Mouse (Mus musculus) kidney, postnatal 4 days (tissue): ENCODE measurements around the gene Nup160.

Source experiments
- DNase-seq, 2 experiments: peaks; one replicate each; pipeline ENCODE4 v3.0.0; 2021; ENCODE audit warnings: mixed read lengths in 2 of 2

The Nup160 gene

GRCm38 (mm10) chr2:90666591-90667387 lies 10.2 kb upstream of the Nup160 start:
- peak in 1 of 2 experiments; percentile 3 for DNase-seq

DNA sequence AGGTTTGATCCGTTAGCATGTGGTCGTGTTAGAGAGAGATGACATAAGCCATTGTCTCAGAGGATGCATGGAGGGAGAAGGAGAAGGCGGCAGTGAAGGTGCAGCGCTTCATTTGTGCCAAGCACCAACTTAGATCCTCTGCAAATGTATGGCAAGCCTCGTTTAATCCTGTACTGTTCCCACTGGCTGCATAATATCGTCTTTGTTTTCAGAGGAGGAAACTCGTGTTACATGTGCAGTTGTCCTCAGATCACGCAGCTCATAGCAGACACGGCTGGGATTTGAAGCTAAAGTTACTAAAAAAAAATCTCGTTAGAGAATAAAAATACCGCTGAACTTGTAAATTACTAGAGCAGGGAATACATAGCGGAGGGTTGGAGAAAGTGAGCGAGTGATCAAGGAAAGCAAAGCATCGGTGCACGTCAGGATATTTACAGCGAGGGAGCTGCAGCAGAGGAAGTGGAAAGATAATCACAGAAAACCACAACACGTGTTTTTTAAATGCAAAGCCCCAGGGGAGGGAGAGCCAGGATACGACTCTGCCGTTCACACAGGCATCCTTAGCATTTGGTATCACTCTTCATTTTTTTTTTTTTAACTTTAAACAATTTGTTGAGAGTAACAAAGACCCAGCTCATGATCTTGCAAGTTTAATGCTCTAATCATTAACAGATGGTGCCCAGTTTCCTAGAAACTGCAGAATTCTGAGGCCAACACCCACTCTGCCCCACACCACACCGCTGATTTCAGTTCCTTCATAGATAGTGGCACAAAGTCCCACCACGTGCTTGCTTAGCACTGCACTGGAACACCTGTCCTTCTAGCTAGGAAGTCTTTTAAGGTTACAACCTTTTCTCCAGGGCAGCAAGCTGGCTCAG lies 9.4 kb upstream of the Nup160 start:
- DNase-seq: peak; percentile 8 to 36

DNA sequence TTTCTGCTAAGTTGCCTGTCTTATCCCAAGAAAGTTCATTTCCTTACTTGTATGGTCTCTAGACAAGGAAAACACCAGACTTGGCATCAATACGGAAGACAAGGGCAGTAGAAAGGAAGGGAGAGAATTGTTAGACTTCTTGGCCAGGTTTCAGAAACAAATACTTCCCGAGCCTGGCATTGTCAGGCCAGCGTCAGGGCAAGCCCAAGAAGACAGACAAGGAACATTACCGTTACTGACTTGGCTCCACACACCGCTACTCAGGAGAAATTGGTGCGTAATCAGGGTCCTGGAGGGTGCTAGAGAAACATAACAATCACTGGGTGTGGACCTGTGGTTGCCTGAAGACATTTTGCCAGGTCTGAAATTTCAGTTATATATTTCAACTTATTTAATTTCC lies 6.7 kb upstream of the Nup160 start:
- no peak for DNase-seq

GRCm38 (mm10) chr2:90673339-90673738 lies 3.7 kb upstream of the Nup160 start:
- DNase-seq: no peak

- DNase-seq: peak; percentile 4 to 7
These were observed 2.5 kb upstream of the Nup160 start for GRCm38 (mm10) chr2:90674555-90674954.

DNA sequence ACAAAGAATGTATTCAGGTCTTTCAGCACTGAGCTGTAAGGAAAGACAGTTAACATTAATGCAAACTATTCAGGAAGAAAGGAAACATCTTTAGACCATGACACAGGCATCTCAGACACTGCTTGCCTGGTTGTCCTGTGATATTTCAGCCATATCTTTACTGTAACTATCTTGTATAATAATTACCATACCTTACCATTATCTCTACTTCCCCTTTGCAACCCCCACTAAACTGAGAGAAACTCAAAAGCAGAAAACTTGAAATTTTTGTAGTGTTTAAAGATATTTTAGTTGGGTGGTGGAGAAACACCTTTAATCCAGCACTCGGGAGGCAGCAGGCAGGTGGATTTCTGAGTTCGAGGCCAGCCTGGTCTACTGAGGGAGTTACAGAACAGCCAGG lies 1.5 kb upstream of the Nup160 start:
- DNase-seq: no peak

DNA sequence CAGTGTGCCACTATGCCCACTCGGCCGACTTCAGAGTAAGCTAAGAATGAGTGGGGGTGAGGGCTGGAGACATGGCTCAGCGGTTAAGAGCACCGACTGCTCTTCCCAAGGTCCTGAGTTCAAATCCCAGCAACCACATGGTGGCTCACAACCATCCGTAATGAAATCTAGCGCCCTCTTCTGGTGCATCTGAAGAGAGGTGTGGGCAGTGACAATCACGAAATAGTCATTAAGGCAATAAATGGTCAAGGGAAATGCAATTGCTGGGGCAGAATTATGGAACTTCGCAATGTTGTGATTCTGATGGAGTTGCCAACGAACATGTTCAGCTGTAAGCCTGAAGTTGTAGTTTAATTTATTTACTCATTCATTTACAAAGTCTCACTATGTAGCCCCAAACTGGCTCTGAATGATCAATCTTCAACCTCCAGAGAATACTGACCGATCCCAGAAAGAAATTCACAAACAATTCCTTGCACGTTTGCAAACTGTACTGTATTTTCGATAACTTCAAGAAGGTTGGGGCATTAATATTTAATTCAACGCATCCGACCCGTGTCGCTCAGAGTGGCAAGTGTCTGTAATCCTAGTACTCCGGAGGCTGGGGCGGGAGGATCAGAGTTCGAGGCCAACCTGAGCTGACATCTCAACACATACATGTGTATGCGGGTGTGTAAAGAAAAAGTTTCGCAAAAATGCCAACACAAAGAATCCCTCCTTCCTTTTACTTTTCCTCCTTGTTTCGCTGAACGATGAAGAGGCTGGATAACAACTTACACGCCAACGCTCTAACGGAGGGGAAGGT lies 1.4 kb downstream of the Nup160 start:
- DNase-seq: peak in 1 of 2 experiments; percentile 18

DNA sequence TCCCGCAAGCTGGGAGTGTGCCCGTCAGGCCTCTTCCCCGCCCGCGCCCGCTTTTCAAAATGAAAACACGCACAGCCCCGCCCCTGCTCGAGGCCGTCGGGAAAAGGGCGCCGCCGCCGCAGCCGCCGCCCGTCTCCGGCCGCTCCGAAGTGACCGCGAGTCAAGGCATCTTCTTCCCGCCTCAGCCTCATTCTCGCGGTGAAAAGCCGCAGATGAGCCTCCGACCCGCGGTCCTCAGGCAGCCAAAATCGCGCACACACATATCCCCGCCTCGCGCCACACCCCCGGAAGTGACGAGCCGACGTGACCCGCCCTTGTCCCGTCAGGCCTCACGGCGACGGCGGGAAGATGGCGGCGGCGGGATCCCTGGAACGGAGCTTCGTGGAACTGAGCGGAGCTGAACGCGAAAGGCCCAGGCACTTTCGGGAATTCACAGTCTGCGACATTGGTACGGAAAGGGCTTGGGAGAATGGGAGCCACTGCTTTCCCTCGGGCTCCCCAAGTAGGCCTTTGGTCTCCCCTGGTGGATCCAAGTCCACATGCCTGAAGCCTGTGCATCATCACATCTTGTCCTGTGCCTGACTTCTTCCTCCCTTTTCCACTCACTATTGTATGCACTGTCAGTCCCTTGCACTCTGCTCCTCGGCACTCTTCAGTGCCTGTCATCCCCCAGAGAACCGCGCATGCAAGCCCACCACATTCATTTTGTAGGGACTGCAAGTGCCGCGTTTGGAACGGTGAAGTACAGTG lies 2.2 kb downstream of the Nup160 start:
- peak; percentile 97 to 98 for DNase-seq

- DNase-seq: peak in 1 of 2 experiments; percentile 2
These were observed 23.9 kb downstream of the Nup160 start for GRCm38 (mm10) chr2:90700943-90701342.

DNA sequence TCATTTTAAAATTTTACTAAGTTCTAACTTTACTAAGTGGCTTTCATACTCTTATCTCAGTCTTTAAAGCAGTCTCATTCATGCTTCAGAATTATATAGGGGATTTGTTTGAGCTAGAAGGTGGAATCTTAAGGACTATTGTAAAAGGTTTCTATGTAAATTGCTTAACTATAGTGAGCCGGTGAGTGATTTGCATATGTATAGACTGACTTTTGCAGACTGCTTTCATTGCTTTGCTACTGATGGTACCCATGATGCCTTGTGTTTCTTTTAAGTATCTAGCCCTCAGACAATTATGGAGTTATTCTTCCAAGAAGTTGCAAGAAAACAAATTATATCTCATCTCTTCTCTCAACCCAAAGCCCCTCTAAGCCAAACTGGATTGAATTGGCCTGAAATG lies 31.5 kb downstream of the Nup160 start:
- DNase-seq: no peak

DNA sequence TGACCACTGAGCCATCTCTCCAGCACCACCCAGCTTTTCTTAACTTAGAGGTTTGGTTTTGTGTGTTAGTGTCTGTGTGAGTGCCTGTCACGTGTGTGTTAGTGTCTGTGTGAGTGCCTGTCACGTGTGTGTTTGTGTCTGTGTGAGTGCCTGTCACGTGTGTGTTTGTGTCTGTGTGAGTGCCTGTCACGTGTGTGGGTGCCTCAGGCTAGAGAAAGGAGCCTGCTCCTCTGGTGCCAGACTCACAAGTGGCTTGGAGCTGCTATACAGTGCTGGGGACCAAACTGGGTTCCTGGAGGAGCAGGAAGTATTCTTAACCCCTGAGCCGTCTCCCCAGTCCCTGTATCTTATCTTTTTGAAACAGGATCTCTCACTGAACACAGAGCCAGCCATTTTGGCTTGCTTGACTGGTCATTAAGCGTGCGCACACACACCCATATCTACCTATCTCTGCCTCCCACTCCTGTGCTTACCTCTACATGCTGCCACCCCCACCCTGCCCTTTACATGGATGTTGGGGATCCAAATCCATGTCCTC lies 38.6 kb downstream of the Nup160 start:
- DNase-seq: no peak

DNA sequence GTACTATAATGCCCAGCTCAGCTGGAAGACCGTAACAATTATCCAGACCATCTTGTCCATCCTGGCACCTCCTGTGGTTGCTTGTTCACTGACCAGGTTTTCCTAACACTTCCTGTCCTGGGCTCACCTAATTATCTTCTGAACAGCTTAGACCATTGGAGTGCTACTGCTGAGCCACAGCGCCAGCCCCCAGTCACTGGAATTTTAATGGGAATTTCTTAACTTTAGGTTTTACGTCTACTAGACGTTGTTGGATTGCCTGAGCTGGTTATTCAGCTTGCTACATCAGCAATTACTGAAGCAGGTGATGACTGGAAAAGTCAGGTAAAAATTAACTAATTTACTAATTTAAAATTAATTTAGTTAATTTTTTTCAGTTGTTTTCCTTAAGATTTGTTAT lies 40.4 kb downstream of the Nup160 start:
- DNase-seq: no peak

DNA sequence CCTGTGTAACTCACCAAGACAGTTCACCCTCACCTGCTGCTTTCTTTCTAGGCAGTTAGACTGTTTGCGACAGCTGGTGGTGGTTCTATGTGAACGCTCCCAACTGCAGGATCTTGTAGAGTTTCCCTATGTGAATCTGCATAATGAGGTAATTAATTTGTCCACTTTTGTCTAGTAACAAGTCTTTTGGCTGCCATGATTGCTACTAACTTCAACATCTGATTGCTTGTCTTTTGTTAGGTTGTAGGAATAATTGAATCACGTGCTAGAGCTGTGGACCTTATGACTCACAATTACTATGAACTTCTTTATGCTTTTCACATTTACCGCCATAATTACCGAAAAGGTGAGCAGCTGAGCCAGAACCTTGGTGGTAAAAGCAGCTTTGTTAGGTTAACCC lies 40.9 kb downstream of the Nup160 start:
- no peak for DNase-seq

DNA sequence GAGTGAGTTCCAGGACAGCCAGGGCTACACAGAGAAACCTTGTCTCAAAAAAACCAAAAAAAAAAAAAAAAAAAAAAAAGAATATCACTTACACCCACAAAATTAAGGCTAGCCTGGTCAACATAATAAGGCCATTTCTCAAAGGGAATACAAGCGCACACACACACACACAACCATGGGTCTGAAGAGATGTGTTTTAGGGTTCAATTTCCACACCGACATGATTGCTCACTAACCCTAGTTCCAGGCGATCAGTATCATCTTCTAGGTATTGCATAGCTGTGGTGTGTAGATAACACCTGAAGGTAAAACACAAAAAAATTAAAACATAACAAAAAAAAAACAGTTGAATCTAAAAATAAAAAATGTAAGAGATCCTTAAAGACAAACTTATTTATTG lies 49.8 kb downstream of the Nup160 start:
- DNase-seq: no peak

- DNase-seq: no peak
These were observed 58.3 kb downstream of the Nup160 start for GRCm38 (mm10) chr2:90735326-90735725.

GRCm38 (mm10) chr2:90738801-90739200 lies 61.8 kb downstream of the Nup160 start:
- DNase-seq: no peak

- no peak for DNase-seq
These were observed 62.3 kb downstream of the Nup160 start for GRCm38 (mm10) chr2:90739327-90739726.

- DNase-seq: peak in 1 of 2 experiments; percentile 24
These were observed 62.9 kb downstream of the Nup160 start for GRCm38 (mm10) chr2:90739921-90740320.

GRCm38 (mm10) chr2:90744285-90745052 lies 67.5 kb downstream of the Nup160 start:
- peak; percentile 14 to 29 for DNase-seq

DNA sequence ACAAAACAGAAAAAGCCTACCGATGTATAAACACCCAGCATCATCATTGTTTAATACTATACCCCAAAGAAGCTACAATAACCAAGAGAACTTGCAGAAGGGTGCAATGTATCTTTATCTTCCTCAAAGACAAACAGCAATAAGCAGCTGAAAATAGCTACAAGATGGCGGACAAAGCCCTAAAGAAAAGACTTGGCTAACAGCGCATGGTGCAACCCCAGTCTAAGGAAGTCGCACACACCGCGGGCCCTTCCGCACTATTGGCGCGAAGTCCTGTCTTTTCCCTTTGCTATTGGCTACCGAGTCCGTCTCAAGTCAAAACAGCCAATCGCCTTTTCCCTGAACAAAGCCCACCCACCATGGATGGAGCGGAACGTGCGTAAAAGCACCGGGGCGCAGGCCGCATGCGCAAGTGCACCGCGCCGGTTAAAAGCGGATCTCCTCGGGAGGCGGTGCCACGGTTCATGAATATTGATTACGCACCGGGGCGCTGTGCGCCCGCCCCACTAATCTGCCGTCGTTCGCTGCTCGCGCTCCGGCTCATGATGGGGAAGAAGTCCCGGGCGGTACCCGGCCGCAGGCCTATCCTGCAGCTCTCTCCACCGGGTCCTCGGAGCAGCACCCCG lies 68.2 kb downstream of the Nup160 start, which contains the start of gene Fnbp4:
TSS of gene Fnbp4 (plus strand) at position 318 of the 626 bp plus-strand sequence.
- DNase-seq: peak; percentile 96 to 98
